Mouse (Mus musculus) lung, postnatal 0 days (tissue): Measurements from ENCODE around the gene Npas1. TPM values are rescaled to one million over a fixed set of nuclear protein-coding genes. Genes with fewer than 3 reads are reported as not detected.

Source experiments
- ATAC-seq: fragments of 200-750 bp; cut with Nextera tagmentation; 2 replicates; pipeline ENCODE4 v1.8.0; 2017; ENCODE audit warnings: moderate library complexity
- DNase-seq: peaks from one replicate; pipeline ENCODE4 v3.0.0-alpha.2; 2016; ENCODE audit warnings: low spot score
- H3K27ac ChIP-seq: fragments of 300-500 bp; sonication (generic); 2 replicates; pipeline ENCODE4 v1.5.1; 2014; ENCODE audit warnings: antibody characterized with exemption, mild to moderate bottlenecking, low read length, mixed read lengths
- H3K27me3 ChIP-seq: fragments of 300-500 bp; sonication (generic); replicated peaks from 2 replicates; pipeline ENCODE4 v1.6.1; 2014; ENCODE audit warnings: low read length, mixed read lengths; ENCODE audit not compliant: insufficient read depth
- H3K36me3 ChIP-seq: fragments of 300-500 bp; sonication (generic); 2 replicates; pipeline ENCODE4 v1.6.1; 2014; ENCODE audit warnings: low read length, mixed read lengths; ENCODE audit not compliant: insufficient read depth
- H3K4me1 ChIP-seq: fragments of 300-500 bp; sonication (generic); 2 replicates; pipeline ENCODE4 v1.6.1; 2014; ENCODE audit warnings: antibody characterized with exemption, low read depth, low read length, mixed read lengths; ENCODE audit not compliant: insufficient read depth
- H3K4me2 ChIP-seq: fragments of 300-500 bp; sonication (generic); replicated peaks from 2 replicates; pipeline ENCODE4 v1.6.1; 2014; ENCODE audit warnings: low read depth, mild to moderate bottlenecking, low read length, moderate library complexity, mixed read lengths
- H3K4me3 ChIP-seq: fragments of 300-500 bp; sonication (generic); 2 replicates; pipeline ENCODE4 v1.5.1; 2014; ENCODE audit warnings: low read depth, low read length
- H3K9ac ChIP-seq: fragments of 300-500 bp; sonication (generic); replicated peaks from 2 replicates; pipeline ENCODE4 v1.6.1; 2014; ENCODE audit warnings: low read depth, mild to moderate bottlenecking
- H3K9me3 ChIP-seq: fragments of 300-500 bp; sonication (generic); 2 replicates; pipeline ENCODE4 v1.6.1; 2016; ENCODE audit warnings: low read length, mixed read lengths
- CTCF ChIP-seq: IDR thresholded peaks from 2 replicates; pipeline ENCODE4 v1.5.1; 2016; ENCODE audit warnings: antibody characterized with exemption, mild to moderate bottlenecking
- EP300 ChIP-seq: IDR thresholded peaks from 2 replicates; pipeline ENCODE4 v1.6.1; 2016; ENCODE audit warnings: antibody characterized with exemption, mild to moderate bottlenecking, control low read depth
- WGBS: fragments of 180-500 bp; shearing (Covaris S2); extraction: QIAGEN DNeasy Blood & Tissue Kit; methylation state at CpG from one replicate; pipeline ENCODE4 v1.1.7; 2014; 5-methylcytosine and 5-hydroxymethylcytosine counted together
- polyA plus RNA-seq: library from polyadenylated mRNA; unstranded; fragments of >200 nt; fragmentation: Nextera tagmentation; extraction: Ambion mirVana; gene quantifications from 2 replicates; pipeline ENCODE4 v1.2.1, GENCODE M21; 2015

Npas1 gene
- polyA plus RNA-seq, 1 experiment from 2014 or later = 0.17 TPM

DNA sequence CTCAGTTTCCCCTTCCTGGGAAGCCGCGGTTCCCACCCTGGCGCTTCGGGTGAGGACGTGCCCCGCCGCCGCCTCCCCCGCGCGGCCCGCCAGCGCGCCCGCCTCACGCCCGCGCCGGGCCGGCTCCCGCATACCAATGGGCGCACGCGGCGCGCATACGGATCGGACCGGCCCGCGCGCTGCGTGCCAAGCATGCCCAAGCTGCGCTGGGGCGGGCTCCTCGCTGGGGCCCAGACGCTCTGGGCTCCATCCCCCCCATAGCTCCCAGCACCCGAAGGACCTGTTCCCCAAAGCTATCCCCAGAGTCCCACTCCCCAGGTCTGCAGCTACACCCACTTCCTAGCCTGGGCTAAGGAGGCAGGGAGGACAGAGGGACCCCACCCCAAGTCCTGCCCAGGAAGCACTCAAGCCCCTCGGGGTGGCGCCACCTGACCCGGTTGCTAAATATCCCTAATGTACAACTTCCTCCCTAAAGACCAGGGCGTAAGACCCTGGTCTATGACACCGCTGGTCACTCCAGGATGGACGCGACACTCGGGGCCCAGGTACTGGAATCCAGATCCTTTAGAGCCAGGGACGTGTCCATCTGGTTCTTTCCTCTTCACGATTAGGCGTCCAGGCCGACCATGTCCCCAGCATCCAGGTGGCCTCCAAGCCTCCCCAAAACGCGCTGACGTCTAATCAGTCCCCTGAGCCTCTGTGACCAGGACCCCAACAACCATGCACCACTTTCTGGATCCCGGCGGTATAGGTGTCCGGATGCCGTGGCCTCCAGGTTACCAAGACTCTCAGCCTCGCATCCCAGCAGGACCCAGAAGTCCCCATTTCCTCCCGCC is 1.5 kb downstream of the Npas1 start:
- H3K4me1 ChIP-seq = no peaks in the 10 kb centered on the region; the same call in 1 of the 2 replicates
- ATAC-seq (no peak), DNase-seq (no peak)
- no peaks in the 10 kb centered on the region for H3K9me3 ChIP-seq
- no peak overlapping the region for H3K27ac ChIP-seq
- H3K9ac ChIP-seq = no peak overlapping the region
- 1% methylated on average over 35 of the region's 59 CpGs for WGBS
- 0 out of 2 replicates have a peak overlapping the region, but pooled peaks have one; percentile 20 for H3K4me2 ChIP-seq
- H3K36me3 ChIP-seq = no peaks in the 10 kb centered on the region
- H3K4me3 ChIP-seq = no peak overlapping the region
- no peak for TF ChIP-seq EP300
- TF ChIP-seq CTCF = no peak
- peaks cover 43% of the 10 kb centered on the region for H3K27me3 ChIP-seq

DNA sequence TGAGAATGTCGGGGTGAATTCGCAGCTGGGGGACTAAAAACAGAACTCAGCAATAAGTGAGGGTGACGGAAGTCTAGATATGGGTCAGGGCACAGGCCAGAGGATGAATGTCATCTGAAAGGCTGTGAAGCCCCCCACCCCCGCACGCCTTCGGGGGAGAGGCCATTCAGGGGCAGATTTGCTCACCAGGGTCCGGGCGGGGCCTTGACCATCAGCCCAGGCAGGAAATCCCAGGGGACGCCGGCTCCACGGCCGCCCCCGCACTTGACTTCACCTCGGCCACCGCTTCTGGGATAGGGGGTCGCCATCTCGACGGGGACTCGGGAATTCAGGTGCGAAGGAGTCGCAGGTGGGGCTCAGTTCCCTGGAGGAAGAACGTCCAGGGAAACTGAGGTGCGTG is 2.2 kb downstream of the Npas1 start:
- Histone ChIP-seq H3K36me3 (no peaks in the 10 kb centered on the region), H3K9ac (no peak overlapping the region), H3K27me3 (peaks cover 43% of the 10 kb centered on the region), H3K9me3 (no peaks in the 10 kb centered on the region), H3K4me1 (no peaks in the 10 kb centered on the region; the same call in 1 of the 2 replicates), H3K4me3 (no peak overlapping the region), H3K27ac (no peak overlapping the region), H3K4me2 (no peak overlapping the region)
- DNase-seq (no peak), ATAC-seq (no peak)
- TF ChIP-seq EP300 = no peak
- no peak for TF ChIP-seq CTCF
- WGBS = 6% methylated on average over 20 of the region's 23 CpGs

DNA sequence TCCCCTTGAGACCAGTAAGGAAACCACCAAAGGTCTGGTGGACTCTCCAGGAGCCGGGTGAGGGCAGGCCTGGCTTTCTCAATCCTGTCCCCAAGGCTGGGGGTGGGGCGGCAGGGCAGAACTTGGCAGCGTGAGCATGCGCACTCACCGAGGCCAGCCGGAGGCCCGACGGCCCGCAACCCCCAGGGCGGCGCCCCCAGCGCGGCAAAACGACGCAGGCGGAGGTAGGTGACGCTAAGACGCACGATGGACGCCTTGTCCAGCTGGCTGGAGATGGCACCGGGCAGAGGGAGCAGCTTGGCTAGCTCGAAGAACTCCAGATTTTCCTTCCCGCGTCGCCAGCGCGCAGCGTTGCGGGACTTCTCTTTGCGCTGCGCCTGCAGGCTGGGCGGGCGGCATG is 3.1 kb downstream of the Npas1 start:
- peak overlapping the region; percentile 21; the same call in 1 of the 2 replicates for H3K4me3 ChIP-seq
- peak overlapping the region; percentile 38 for H3K4me2 ChIP-seq

DNA sequence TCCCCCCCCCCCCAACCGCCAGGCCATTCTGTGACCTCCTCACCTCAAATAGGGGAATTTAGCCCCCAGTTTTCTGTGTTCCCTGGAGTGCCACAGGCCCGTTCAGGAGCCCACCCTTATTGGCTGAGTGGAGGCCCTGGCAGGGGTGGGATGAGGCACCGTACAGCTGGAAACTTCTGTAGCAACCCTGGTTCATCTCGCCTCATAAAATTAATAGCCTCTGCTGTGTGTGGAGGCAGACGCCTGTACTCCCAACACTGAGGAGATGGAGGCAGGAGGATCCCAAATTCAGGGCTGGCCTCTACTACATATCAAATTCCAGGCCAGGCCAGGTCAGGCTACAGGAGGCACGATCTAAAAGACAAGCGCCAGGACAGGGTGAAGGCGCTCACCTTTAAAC is 3.7 kb downstream of the Npas1 start:
- H3K27me3 ChIP-seq = peaks cover 43% of the 10 kb centered on the region
- no peak overlapping the region for H3K9ac ChIP-seq
- H3K4me2 ChIP-seq = no peak overlapping the region
- no peak for TF ChIP-seq EP300
- TF ChIP-seq CTCF = no peak
- ATAC-seq = no peak
- no peak overlapping the region for H3K27ac ChIP-seq
- 57% methylated on average over 8 of the region's 8 CpGs for WGBS
- no peaks in the 10 kb centered on the region for H3K36me3 ChIP-seq
- no peak overlapping the region for H3K4me3 ChIP-seq
- no peak for DNase-seq
- no peaks in the 10 kb centered on the region for H3K9me3 ChIP-seq
- no peaks in the 10 kb centered on the region; the same call in 1 of the 2 replicates for H3K4me1 ChIP-seq

More for the DNA sequence above, 3.1 kb downstream of the Npas1 start:
- H3K9ac ChIP-seq = no peak overlapping the region
- peaks cover 43% of the 10 kb centered on the region for H3K27me3 ChIP-seq
- no peaks in the 10 kb centered on the region for H3K9me3 ChIP-seq
- H3K27ac ChIP-seq = no peak overlapping the region
- peak; percentile 32 for DNase-seq
- peak; percentile 35; the same call in 1 of the 2 replicates for ATAC-seq
- no peaks in the 10 kb centered on the region for H3K36me3 ChIP-seq
- WGBS = 7% methylated on average over 33 of the region's 33 CpGs
- TF ChIP-seq EP300 = no peak
- TF ChIP-seq CTCF = no peak
- no peaks in the 10 kb centered on the region; the same call in 1 of the 2 replicates for H3K4me1 ChIP-seq

DNA sequence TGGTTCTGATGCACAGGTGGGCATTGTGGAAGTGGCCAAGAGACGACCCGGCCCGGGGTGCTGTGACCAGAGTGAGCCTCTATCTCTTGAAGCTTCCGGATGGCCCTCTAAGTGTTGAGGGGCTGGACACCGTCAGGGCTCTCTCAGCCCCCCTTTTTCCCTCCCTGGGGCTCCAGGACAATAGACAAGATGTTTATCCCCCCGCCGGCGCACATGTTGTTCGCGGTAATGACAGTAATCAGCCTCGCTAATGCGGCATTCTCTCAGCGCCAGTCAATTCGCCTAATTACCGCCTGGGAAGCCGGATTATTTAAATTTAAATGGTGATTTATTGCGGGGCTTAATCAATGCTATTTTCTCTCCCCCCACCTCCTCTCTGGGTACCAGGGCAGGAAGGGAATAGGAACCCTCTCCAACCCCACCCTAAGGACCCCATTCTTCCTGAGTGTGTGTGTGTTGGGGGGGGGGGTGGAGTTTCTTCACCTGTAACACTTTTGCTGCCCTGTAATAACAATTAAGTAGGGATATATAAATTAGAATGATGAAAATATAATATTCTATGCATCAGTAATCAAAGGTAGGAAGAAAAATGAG is 5.3 kb downstream of the Npas1 start:
- H3K36me3 ChIP-seq = no peaks in the 10 kb centered on the region
- H3K27ac ChIP-seq = no peak overlapping the region
- 17% methylated on average over 17 of the region's 17 CpGs for WGBS
- H3K27me3 ChIP-seq = peaks cover 39% of the 10 kb centered on the region
- H3K4me3 ChIP-seq = no peak overlapping the region
- no peak for ATAC-seq
- no peaks in the 10 kb centered on the region; the same call in 1 of the 2 replicates for H3K4me1 ChIP-seq
- H3K4me2 ChIP-seq = no peak overlapping the region
- H3K9ac ChIP-seq = no peak overlapping the region
- no peak for DNase-seq
- TF ChIP-seq EP300 = no peak
- no peak for TF ChIP-seq CTCF
- no peaks in the 10 kb centered on the region for H3K9me3 ChIP-seq

DNA sequence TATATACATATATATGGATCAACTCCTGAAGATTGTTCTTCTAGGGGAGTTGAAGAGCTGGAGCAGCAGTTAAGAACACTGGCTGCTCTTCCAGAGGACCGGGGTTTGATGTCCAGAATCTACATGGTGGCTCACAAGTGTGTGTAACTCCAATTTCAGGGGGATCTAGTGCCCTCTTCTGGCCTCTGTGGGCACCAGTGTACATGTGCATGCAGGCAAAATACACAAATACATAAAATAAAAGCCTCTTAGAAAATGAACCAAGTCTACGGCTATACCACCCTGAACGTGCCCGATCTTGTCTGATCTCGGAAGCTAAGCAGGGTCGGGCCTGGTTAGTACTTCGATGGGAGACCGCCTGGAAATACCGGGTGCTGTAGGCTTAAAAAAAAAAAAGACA is 6.0 kb downstream of the Npas1 start:
- ATAC-seq (no peak), DNase-seq (peak; percentile 26)
- Histone ChIP-seq H3K27me3 (peaks cover 32% of the 10 kb centered on the region), H3K4me1 (no peaks in the 10 kb centered on the region; the same call in 1 of the 2 replicates), H3K9me3 (no peaks in the 10 kb centered on the region), H3K4me2 (no peak overlapping the region), H3K36me3 (no peaks in the 10 kb centered on the region), H3K9ac (no peak overlapping the region), H3K27ac (no peak overlapping the region), H3K4me3 (no peak overlapping the region)
- WGBS = 43% methylated on average over 9 of the region's 9 CpGs
- TF ChIP-seq EP300 (no peak), CTCF (peak; percentile 56)
